Mouse (Mus musculus): ENCODE results near the gene Atp11b.

Gene Atp11b

DNA sequence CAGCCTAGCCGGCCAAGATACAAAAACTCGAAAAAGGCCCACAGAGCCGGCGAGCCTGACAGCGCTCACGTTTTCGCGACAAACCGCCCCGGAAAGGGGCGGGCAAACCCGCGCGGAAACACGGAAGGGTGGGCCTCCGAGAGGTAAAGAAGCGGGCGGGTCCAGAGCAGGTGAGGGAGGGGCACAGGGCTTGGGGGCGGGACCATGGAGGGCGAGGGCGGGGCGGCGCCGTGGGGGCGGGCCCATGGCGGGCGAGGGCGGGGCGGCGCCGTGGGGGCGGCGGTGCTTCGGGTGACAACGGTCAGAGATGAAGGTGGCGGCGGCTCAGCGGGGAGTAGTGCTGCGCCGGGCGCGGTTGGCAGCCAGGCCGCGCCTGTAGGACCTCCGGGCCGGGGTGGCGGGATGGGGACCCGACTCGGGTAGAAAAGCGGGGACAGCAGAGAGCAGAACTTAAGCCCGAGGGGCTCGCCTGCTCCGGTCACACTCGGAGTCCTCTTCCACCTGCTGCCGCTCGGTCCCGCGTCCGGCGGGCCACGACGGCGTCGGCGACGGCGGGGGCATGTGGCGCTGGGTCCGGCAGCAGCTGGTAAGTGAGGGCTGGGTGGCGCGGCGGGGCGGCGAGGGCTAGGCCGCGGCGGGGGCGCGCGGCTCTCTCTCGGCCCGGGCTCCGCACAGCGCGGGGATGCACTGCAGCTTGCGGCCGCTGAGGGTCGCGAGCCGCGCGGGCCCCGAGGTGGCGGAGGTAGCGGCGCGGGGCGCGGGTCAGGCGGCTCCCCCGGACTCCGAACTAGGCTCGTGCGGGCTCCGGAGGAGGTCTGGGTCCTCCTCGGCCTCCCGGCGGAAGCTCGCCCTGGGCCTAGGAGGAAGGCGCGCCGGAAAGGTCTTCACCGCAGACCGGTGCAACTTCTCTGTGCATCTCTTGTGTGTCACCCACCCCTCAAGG is at the start of gene Atp11b:
Atp11b (plus strand) TSS at position 282 of the 943 bp plus-strand sequence.
- DNase-seq, result peak; percentile 93

DNA sequence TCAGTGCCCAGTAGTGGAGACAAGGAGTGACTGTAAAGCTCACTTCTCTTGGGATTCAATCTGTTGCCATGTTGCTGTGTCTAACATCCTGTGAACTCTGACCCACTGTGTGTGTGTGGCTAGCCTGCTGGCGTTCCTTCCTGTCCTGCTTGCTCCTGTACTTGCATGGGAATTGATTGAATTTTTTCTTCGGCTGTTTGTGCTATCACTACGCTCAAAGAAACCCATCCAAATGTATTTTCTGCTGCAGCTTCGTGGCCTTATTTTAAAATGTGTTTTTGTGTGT is 49.6 kb upstream of the Atp11b start:
- no peak for DNase-seq

DNA sequence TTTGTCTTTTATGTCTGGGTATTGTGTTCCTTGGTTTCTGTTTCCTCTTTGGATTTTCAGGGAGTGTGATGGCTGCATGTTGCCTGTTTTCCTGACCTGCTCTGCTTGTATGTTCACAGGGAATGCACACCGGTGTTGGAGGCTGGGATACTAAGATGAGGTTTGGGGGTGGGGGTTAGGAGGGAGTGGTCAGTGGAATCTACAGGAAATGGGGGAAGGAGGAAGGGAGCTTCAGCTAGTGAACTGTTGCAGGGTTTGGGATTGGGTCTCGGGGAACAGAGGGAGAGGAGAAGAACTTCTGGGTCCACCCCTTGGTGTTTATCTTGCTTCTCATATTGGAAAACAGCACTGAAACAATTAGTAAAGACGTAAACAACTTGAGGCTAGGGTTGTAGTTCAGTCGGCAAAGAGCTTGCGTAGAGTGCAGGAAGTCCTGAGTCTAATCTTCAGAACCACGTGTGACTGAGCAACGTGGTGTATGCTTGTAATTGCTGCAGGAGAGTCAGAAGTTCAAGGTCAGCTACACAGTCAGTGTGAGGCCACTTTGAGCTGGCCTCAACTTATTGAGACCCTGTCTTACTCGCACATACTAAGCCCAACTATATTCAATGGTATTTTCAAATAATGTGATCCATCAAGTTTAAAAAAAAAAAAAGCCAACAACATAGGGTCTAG is 34.2 kb upstream of the Atp11b start:
- no peak for DNase-seq

DNA sequence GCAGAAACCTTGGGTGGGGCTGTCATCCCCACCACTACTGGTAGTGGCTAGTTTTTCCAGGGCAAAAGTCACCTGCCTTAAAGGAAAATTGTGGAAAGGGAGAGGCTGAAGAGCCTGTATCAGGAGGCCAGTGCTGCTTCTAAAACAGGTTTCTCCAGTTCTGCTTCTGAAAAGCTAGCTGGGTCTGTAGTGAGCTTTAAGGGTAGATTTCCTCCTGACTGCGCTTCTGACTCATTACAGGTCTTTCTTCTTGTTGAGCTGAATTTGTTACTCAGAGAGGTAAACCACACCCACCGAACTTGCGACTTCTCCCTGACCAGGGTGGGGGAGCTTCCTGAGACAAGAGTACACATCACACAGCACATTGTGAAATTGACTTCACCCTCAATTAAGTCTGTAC is 33.1 kb upstream of the Atp11b start:
- peak; percentile 65 for DNase-seq

DNA sequence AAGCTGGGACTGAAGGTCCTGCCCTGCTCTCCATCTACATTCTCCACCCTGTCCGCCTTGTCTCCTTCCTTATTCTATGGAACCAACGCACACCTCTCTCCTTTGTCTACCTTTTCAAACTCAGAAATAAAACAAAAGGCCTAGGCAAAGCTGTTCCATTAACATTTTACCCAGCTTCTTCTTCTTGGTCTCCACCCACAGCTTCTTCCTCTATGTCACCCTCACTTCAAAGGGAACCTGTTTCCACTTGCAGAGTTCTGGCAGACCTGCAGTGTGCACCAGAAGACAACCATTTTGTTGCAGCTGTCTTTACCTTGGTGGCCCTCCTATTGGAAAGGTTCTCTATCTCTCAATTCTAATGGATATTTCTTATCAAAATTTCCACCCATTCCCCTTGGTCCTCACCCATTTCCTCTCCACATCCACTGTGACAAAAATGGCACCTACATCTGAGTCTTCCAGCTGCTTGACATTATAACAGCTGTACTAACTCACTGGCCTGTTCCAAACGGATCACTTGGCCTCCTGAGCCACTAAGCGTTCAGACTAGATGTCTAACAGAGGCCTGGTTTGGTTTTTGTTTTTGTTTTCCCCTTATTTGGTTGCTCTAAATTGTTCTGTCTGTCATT is 32.0 kb upstream of the Atp11b start:
- peak; percentile 63 for DNase-seq

DNA sequence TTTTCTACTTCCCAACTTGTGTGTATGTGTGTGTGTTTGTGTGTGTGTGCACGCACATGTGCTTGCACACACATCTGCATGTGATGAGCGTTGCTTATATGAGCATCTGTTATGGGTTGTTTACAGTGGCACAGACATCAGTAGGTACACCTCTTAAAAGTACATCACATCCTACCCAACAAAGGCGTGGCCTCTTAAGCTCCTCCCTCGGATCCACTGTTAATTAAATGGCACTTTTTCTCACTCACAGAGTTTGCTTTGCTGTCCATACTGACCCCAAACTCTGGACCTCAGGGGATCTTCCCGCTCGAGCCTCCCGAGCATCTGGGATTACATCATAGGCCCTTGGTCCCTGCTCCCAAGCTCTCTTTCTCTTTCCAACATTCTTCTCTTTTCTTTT is 31.1 kb upstream of the Atp11b start:
- DNase-seq, result peak; percentile 11

DNA sequence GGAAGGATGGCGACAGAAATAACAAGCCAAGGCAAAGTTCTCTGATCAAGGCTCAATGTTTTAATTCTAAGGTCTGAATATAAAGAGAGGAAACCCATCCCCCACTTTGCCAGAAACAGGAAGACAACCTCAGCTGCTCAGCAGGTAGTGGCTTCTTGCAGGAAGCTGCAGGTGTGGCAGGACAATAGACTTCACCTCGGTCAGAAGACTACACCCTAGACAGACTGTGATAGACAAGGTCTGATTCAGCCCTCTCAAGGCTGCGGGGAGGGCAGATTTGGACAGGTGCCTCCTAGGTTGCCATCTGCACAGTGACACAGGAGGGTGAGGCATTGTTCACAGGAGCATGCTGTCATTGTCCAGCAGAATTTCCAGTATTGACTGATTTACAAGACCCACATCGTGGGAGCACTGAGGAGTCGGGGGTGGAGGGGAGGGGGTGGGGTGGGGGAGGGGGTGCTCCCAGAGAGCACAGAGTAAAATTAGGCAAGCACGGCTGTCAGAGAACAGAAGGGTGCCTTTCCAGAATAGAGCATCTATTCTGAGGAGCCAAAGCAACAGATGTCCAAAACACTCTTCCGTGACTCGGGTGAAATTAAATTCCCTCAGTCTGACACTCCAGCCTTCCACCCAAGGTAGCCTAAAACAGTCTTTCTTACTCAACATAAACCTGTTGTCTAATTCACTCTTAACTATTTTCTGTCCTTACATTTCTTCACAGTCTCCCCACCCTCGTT is 30.2 kb upstream of the Atp11b start:
- peak; percentile 68 for DNase-seq

DNA sequence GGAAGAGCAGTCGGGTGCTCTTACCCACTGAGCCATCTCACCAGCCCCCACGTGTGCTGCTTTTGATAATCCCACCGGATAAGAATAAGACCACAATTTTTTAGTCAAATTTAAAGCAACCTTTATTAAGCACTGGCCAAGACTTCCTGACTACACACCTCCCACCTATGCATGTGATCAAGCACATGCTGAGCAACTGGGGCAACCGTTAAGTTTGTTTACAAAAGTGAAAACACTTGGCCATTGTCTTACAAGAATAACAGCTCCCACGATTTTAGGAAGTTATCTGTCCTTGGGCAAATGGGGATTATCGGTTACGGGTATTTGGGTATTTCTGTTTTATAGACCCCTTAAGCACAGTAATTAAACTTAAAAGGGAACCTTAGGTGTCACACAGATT is 28.8 kb upstream of the Atp11b start:
- no peak for DNase-seq

DNA sequence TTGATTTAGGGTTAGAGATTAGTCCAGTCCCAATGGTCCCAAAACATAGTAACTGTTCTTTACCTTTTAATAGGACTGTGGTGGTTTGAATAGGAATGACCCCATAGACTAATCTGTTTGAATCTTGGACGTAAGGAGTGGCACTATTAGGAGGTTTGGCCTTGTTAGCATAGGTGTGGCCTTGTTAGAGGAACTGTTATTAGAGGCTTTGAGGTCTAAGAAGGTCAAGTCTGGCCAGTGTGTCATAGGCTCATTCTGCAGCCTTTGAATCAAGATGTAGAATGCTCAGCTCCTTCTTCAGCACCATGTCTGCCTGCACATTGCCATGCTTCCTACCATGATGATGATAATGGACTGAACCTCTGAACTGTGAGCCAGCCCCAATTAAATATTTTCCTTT is 27.0 kb upstream of the Atp11b start:
- DNase-seq, result no peak

DNA sequence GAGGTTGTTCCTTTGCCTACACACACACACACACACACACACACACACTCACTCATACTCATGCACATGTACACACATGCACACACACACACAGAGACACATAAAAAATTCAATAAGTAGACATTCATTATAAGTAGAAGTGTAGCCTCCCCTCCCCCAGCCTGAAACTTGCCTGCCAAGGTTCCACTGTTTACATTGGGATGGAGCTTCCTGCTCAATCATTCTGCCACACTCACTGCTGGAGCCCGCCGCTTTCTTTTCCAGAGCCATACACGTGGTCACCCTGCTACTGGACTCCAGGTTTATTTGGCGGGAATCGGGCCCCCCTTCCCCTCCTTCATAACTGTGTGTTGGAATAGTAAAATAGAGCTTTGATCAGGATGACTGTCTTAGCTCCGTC is 24.4 kb upstream of the Atp11b start:
- no peak for DNase-seq

DNA sequence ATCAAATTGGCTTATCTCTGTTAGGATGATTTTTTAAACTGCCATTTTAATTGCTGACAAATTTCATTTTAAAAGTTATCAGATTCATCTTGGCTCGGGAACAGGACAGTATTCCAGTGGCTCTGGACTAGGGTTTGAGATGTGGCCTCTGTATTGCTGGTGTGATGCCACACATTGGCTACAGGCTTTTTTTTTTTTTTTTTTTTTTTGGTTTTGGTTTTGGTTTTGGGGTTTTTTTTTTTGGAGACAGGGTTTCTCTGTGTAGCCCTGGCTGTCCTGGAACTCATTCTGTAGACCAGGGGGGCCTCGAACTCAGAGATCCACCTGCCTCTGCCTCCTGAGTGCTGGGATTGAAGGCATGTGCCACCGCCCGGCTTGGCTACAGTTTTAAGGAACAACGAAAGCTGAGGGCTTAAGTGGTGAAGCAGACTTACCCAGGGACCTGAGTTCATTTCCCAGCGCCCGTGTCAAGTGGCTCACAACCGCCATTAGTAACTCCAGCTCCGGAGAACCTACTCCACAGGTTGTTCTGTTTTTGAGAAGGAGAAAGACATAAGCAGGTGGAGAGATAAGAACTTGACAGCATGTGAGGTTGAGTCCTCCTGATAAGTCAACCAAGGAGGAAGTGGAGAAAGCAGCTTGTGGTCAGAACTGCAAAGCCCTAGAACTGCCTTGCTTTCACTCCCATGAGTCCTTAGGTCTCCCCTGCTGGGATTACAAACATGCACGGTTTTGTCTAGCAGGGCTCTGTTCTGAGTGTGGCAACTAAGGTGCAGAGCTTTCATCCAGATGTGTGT is 21.7 kb upstream of the Atp11b start:
- peak; percentile 21 for DNase-seq

DNA sequence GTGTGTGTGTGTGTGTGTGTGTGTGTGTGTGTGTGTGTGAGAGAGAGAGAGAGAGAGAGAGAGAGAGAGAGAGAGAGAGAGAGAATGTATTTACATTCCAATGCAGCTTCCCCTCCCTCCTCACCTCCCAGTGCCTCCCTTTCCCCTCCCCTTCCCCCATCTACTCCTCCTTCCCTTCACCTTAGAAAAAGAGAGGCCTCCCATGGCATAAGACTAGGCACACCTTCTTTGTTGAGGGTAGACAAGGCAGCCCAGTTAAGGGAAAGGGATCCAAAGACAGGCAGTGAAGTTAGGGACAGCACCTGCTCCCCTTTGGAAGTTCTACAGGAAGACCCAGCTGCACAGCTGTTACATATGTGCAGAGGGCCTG is 21.1 kb upstream of the Atp11b start:
- no peak for DNase-seq

DNA sequence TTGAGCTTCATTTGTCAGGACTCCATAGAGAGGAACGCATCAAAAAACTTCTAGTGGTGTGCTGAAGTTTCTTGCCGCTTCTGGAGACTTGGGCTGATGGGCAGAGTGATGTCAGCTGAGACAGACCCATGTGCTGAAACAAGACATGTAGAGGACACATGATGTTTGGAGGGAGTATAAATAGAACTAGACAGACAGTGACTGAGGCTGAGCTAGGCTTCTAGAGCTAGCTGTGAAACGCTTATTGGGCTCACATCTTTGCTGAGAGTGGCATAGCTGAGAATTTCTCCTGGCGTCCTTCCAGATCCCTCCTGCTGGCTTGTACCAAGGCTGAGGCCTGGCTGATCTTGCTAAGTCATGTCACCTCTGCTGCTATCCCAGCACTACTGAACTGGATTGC is 19.4 kb upstream of the Atp11b start:
- no peak for DNase-seq

DNA sequence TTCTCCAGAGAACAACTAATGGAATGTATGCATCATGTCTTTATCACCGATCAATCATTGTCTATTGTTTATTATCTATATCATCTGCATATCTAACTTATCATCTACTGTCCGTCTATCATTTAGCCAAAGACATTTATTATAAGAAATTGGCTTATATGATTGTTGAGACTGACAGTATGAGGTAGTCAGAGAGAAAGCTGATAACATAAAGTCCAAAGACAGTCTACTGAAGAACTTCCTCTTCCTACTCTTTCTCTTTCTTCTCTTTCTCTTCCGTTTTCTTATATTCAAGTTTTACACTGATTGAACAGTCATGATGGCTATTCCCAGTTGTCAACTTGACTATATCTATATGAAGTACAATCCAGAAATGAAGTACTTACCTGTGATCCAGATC is 15.8 kb upstream of the Atp11b start:
- no peak for DNase-seq

DNA sequence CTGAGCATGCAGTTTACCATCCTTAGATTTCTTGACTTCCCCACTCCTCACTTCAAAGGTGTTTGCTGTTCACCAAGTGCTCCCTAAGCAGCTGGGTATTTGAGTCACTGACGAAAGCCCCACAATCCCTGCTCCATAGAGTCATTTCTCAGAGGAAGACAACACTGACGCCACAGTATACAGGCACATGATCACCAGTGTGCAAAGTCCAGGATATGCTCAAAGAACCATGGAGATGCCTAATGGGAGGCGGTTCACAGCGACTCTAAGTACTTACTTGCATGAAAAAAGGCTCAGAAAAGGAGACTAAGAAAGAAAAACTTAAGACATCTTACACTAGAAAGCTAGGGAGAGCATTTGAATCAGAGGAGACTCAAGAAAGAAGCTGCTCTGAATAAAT is 8.9 kb upstream of the Atp11b start:
- DNase-seq, result no peak

DNA sequence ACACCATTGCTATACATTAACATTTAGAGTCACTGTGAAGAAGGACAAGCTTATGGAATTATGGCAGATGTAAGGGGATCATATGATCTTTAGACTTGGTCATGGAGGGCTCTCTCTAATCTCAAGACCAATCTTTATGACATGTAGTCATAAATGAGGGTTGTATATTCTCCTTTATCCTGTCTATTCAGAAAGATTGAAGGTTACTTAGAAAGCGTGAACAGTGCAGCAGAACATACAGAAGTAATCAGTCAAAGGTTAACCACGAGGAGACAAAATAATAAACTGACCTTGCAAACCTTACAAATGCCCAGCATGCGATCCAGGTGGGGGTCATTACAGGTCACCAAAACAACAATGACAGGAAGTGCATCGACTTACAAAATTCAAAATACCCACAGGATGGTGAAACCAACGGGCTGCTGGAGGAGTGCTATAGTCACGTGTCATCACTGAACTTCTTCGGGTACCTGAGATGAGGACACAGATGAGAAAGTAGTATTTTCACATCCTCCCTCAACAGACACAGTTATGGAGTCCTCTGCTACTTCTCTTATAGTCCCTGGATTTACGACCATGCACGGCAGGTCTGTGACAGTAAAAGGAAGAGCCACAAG is 7.0 kb upstream of the Atp11b start:
- DNase-seq, result peak; percentile 21

DNA sequence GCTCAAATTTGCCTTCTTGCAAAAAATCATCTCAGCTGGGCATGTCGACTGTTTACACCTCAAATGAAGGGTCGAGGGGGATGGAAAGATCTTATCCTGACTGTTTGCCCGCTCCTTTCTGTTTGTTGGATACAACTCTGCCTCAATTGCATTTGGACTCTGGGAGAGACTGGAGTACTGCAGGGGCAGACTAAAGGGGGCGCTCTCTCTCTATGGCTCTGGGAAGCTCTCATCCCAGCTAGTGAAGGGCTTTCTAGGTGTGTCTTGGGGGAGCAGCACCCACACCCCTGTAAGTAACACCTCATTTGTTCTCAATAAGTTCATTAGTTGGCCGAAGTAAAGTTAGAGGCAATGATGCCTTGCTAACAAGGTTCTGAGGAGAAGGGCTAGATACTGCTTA is 3.6 kb upstream of the Atp11b start:
- peak; percentile 20 for DNase-seq

DNA sequence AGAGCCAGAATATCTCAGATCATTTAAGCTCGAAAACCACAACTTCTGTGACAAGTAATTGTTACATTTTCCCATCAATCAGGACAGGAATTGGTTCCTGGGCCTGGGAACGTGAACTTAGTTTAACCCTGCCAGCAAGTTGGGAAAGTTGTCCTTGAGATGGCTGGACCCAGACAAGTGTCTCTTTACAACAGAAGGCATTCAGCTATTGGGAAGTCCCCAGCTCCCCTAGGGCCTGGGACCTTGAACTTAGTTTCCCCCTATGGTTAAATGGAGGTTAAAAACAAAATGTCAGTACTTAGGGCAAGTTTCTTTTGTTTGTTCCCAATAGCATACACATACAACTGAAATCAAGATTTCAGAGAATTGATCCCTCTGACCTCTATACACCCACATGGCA is 2.2 kb upstream of the Atp11b start:
- DNase-seq, result no peak

DNA sequence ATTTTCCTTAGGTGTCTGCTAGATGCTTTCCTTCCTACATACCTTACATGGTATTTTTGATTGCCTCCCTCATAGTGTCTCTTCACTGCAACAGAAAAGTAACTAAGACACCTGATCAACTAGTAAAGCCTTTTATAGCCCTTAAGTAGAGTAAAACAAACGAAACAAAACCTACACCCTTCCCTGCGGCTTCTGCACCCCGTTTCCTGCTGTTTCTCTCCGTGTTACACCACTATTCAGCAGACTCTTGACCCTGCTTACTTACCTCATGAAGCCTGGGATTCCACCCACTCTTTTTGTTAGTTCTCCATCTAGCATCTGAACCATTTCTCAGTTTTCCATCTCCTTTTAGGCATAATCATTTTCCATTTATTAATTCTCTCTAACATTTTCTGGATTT is 8.8 kb downstream of the Atp11b start:
- DNase-seq, result peak; percentile 18

DNA sequence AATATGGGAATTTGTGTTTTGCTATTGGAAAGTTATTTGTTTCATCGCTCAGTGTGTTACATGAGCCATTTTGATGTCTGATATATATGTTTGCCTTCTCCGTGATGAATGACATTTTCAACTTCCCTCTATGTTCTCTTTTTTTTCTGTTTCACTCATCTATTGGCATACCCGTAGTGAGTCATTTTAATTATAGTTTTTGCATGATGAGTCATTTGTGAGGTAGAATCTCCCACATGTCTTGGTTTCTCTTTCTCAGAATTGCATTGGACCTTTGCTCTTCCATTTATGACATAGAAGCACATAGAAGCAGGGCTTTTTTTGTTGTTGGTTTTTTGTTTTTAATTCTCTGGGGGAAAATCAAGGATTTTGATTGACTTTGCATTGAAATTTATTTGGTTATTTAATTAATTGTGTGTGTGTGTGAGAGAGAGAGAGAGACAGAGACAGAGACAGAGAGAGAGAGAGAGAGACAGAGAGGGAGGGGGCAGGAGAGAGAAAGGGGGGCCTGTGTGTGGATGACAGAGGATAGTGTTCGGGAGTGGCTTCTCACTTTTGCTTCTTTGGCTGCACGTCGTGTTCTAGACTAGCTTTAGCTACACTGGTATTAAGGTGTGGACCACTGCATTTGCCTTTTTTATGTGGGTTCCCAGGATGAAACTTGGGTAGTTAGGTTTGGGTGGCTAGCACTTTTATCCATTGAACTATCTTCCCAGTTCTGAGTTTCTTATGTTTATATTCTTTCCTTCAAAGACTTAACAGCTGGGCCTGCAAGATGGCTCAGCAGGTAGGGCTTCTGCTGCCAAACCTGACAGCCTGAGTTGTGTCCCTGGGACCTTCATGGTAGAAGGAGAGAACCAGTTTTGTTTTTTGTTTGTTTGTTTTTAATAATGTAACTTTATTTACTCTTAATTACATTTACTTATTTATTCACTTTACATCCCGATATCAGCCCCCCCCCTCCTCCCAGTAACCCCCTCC is 11.0 kb downstream of the Atp11b start:
- no peak for DNase-seq

DNA sequence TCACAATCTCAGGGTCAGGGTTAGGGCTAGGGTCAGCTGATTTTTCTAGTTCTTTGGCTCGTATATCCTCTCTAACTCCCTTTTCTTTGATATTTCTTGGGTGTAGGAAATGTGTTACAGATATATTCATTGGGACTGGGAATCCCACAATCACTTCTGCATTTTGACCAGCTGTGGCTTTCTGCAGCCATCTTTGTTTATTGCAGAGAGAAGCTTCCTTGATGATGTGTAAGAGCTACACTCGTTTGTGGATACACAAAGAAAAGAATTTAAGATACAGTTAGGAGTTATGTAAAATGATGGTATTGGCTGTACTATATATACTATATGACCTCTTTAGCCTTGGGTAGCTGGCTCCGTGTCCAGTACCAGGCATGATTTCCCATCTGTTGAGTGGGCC is 25.8 kb downstream of the Atp11b start:
- no peak for DNase-seq
